ENCODE assay signal across 24 mouse cellular contexts in genomic region chr8:57200280-57200679, GRCm38 (mm10).
"Had no signal": no experiment of that assay in that cellular context is flagged by ENCODE, and none has a peak within 500 bp of the region (broad histone marks: within the 10 kb centered on the region; RNA-seq: fewer than 3 reads in every experiment).

No protein-coding gene starts in this region.

- H3K4me3 ChIP-seq: layer of hippocampus, adult 2 months; limb, embryonic 10.5 days; limb, embryonic 13.5 days; liver, embryonic 12.5 days; liver, embryonic 15.5 days; lung, embryonic 15.5 days; megakaryocyte, embryonic 14.5 days; midbrain, embryonic 10.5 days; midbrain, embryonic 13.5 days; myocyte; neural tube, embryonic 13.5 days had no signal

- H3K9ac ChIP-seq: limb, embryonic 13.5 days; liver, embryonic 12.5 days; liver, embryonic 15.5 days; lung, embryonic 15.5 days; midbrain, embryonic 13.5 days; neural tube, embryonic 13.5 days had no signal

- H3K9me3 ChIP-seq: limb, embryonic 10.5 days; limb, embryonic 13.5 days; liver, embryonic 12.5 days; liver, embryonic 15.5 days; lung, embryonic 15.5 days; megakaryocyte, embryonic 14.5 days; midbrain, embryonic 10.5 days; midbrain, embryonic 13.5 days; neural tube, embryonic 13.5 days had no signal

- ATAC-seq: liver, embryonic 12.5 days; midbrain, embryonic 13.5 days; midbrain, embryonic 16.5 days had no signal

- H3K4me2 ChIP-seq: limb, embryonic 13.5 days; liver, embryonic 12.5 days; liver, embryonic 15.5 days; lung, embryonic 15.5 days; midbrain, embryonic 13.5 days; neural tube, embryonic 13.5 days had no signal

- H3K4me1 ChIP-seq: limb, embryonic 10.5 days; limb, embryonic 13.5 days; liver, embryonic 12.5 days; liver, embryonic 15.5 days; lung, embryonic 15.5 days; megakaryocyte, embryonic 14.5 days; midbrain, embryonic 10.5 days; midbrain, embryonic 13.5 days; neural tube, embryonic 13.5 days had no signal

- DNase-seq: kidney, postnatal 25 days; layer of hippocampus, adult 9-11 months; liver; lung, adult 18-20 months; lung, postnatal 10 days; lung, postnatal 36 days; right cerebral cortex, adult 18-20 months; right cerebral cortex, postnatal 14 days; right cerebral cortex, postnatal 4 days; thymus, adult 18-20 months; thymus, postnatal 36 days had no signal

- H3K36me3 ChIP-seq: limb, embryonic 10.5 days; limb, embryonic 13.5 days; liver, embryonic 12.5 days; liver, embryonic 15.5 days; lung, embryonic 15.5 days; midbrain, embryonic 10.5 days; midbrain, embryonic 13.5 days; neural tube, embryonic 13.5 days had no signal

- H3K27me3 ChIP-seq: limb, embryonic 13.5 days; liver, embryonic 12.5 days; liver, embryonic 15.5 days; lung, embryonic 15.5 days; megakaryocyte, embryonic 14.5 days; midbrain, embryonic 13.5 days; neural tube, embryonic 13.5 days had no signal

- H3K27ac ChIP-seq: layer of hippocampus, adult 2 months; limb, embryonic 10.5 days; limb, embryonic 13.5 days; liver, embryonic 12.5 days; liver, embryonic 15.5 days; lung, embryonic 15.5 days; midbrain, embryonic 10.5 days; midbrain, embryonic 13.5 days; neural tube, embryonic 13.5 days; stomach, postnatal 0 days had no signal
